Mouse (Mus musculus) brain, embryonic 14.5 days (tissue): ENCODE results near the gene Srgap3.

Experiments used
- CTCF ChIP-seq: fragments of 200-500 bp; IDR thresholded peaks from 2 replicates; pipeline ENCODE4 v1.5.1; 2012; ENCODE audit warnings: inconsistent platforms, mild to moderate bottlenecking, moderate library complexity, borderline replicate concordance; ENCODE audit not compliant: insufficient read depth, insufficient read length; ENCODE audit errors: extremely low read depth
- POLR2A ChIP-seq: fragments of 200-500 bp; IDR thresholded peaks from 2 replicates; pipeline ENCODE4 v1.6.1; 2012; ENCODE audit warnings: mild to moderate bottlenecking, inconsistent platforms, borderline replicate concordance; ENCODE audit not compliant: poor library complexity, insufficient read depth, insufficient read length, severe bottlenecking; ENCODE audit errors: extremely low read depth

GRCm38 (mm10) chr6:112978947-112979346 lies 31.9 kb upstream of the Srgap3 start:
- TF ChIP-seq POLR2A (no peak), CTCF (no peak)
